Mouse (Mus musculus): ENCODE data around the gene Fam198b. TPM values are rescaled to one million over a fixed set of nuclear protein-coding genes. Genes with fewer than 3 reads are reported as not detected.

Fam198b gene
- total and polyA plus RNA-seq, 3 experiments, result 1.5 to 3.1 TPM; not detected in 1

DNA sequence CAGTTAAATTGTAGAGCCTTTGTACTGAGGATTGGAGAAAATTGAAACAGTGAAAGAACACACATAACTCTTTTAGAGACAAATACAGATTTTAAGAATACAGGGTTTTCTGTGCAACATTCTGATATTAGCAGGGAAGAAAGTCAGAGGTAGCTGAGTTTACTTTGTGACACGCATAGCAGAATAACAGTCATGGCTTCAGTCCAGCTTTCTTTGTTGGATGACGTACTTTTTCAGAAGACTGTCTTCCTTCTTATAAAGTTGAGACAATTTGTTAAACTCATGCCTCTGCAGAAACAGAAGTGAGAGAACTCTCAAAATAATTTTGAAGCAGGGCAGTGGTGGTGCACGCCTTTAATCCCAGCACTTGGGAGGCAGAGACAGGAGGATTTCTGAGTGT, 70.9 kb downstream of the Fam198b start:
- Histone ChIP-seq H3K79me2 (ENCODE audit: control insufficient read depth, insufficient read depth, low read length, poor library complexity) (no peaks in the 10 kb centered on the region), H3K4me1 (ENCODE audit: control insufficient read depth in 1 of 2, insufficient read depth in 2 of 2, low read length in 2 of 2) (no peaks in the 10 kb centered on the region), H3K27ac (ENCODE audit: control insufficient read depth, low read depth, low read length) (no peak overlapping the region), H3K27me3 (ENCODE audit: control insufficient read depth in 1 of 2, insufficient read depth in 2 of 2, low read length in 2 of 2) (no peaks in the 10 kb centered on the region), H3K9ac (ENCODE audit: control insufficient read depth, low read depth, low read length, poor library complexity, severe bottlenecking) (no peak overlapping the region), H3K9me3 (replicated peaks; ENCODE audit: insufficient read depth, low read length) (no peaks in the 10 kb centered on the region), H3K36me3 (ENCODE audit: control insufficient read depth in 1 of 2, insufficient read depth in 2 of 2, low read length in 2 of 2) (no peaks in the 10 kb centered on the region), H3K4me3 (ENCODE audit: control insufficient read depth in 1 of 2, insufficient read depth in 1 of 2, low read depth in 2 of 2, low read length in 2 of 2) (no peak overlapping the region)
- DNase-seq (ENCODE audit: low read depth, low spot score), result no peak
- TF ChIP-seq TAL1 (IDR thresholded peaks at IDR 0.05; ENCODE audit: low read length) (no peak), CHD2 (IDR thresholded peaks at IDR 0.05; ENCODE audit: low read length) (no peak), MAZ (IDR thresholded peaks at IDR 0.05; ENCODE audit: low read depth, low read length) (no peak), E2F4 (IDR thresholded peaks at IDR 0.05; ENCODE audit: borderline replicate concordance, low read depth, low read length) (no peak), RCOR1 (IDR thresholded peaks at IDR 0.05; ENCODE audit: low read depth, low read length) (no peak), POLR2AphosphoS2 (IDR thresholded peaks at IDR 0.05; ENCODE audit: low read length) (no peak), TBP (IDR thresholded peaks at IDR 0.05; ENCODE audit: low read depth, low read length) (no peak), USF1 (IDR thresholded peaks at IDR 0.05; ENCODE audit: low read depth, low read length) (no peak), CHD1 (IDR thresholded peaks at IDR 0.05; ENCODE audit: low read depth, low read length) (no peak), KAT2A (conservative IDR thresholded peaks at IDR 0.05; ENCODE audit: low read depth, low read length) (no peak), ZNF384 (IDR thresholded peaks at IDR 0.05; ENCODE audit: low read depth, low read length) (no peak), TCF12 (IDR thresholded peaks at IDR 0.05; ENCODE audit: low read depth, low read length) (no peak), MAX (IDR thresholded peaks at IDR 0.05; ENCODE audit: low read length) (no peak), ETS1 (IDR thresholded peaks at IDR 0.05; ENCODE audit: low read depth, low read length) (no peak), CTCF (IDR thresholded peaks at IDR 0.05 in 2 of 3, conservative IDR thresholded peaks at IDR 0.05 in 1 of 3; ENCODE audit: control insufficient read depth in 1 of 3, insufficient read depth in 1 of 3, low read depth in 2 of 3, low read length in 3 of 3, poor library complexity in 1 of 3, severe bottlenecking in 1 of 3) (no peak), NRF1 (IDR thresholded peaks at IDR 0.05; ENCODE audit: insufficient read depth, low read depth, low read length, poor library complexity, severe bottlenecking) (no peak), BHLHE40 (IDR thresholded peaks at IDR 0.05; ENCODE audit: borderline replicate concordance, low read depth, low read length) (no peak), ELF1 (IDR thresholded peaks at IDR 0.05; ENCODE audit: low read depth, low read length) (no peak)

DNA sequence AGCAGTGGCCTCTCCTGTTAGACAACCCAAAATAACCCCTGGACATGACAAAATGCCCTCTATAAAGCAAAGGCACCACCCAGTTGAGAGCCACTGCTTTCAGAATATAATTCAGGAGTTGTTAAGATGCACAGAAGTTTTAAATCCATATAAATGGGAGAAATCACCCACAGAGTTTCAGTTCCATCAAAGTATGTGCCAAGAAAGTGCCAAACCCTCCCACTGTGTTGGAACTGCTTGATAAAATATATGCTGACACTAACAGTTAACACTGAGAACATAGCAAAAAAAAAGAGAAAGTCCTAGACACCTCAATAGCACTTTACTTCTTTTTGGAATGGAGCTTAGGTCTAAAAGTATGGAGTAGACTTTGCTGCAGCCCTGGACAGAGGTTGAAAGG, 72.5 kb downstream of the Fam198b start:
- Histone ChIP-seq H3K4me3 (ENCODE audit: control insufficient read depth in 1 of 2, insufficient read depth in 1 of 2, low read depth in 2 of 2, low read length in 2 of 2) (no peak overlapping the region), H3K27ac (ENCODE audit: control insufficient read depth, low read depth, low read length) (no peak overlapping the region), H3K9me3 (replicated peaks; ENCODE audit: insufficient read depth, low read length) (no peaks in the 10 kb centered on the region), H3K36me3 (ENCODE audit: control insufficient read depth in 1 of 2, insufficient read depth in 2 of 2, low read length in 2 of 2) (no peaks in the 10 kb centered on the region), H3K27me3 (ENCODE audit: control insufficient read depth in 1 of 2, insufficient read depth in 2 of 2, low read length in 2 of 2) (no peaks in the 10 kb centered on the region), H3K79me2 (ENCODE audit: control insufficient read depth, insufficient read depth, low read length, poor library complexity) (no peaks in the 10 kb centered on the region), H3K4me1 (ENCODE audit: control insufficient read depth in 1 of 2, insufficient read depth in 2 of 2, low read length in 2 of 2) (no peaks in the 10 kb centered on the region), H3K9ac (ENCODE audit: control insufficient read depth, low read depth, low read length, poor library complexity, severe bottlenecking) (no peak overlapping the region)
- no peak for DNase-seq (ENCODE audit: low read depth, low spot score)
- TF ChIP-seq E2F4 (IDR thresholded peaks at IDR 0.05; ENCODE audit: borderline replicate concordance, low read depth, low read length) (no peak), CHD1 (IDR thresholded peaks at IDR 0.05; ENCODE audit: low read depth, low read length) (no peak), CTCF (IDR thresholded peaks at IDR 0.05 in 2 of 3, conservative IDR thresholded peaks at IDR 0.05 in 1 of 3; ENCODE audit: control insufficient read depth in 1 of 3, insufficient read depth in 1 of 3, low read depth in 2 of 3, low read length in 3 of 3, poor library complexity in 1 of 3, severe bottlenecking in 1 of 3) (no peak), ZNF384 (IDR thresholded peaks at IDR 0.05; ENCODE audit: low read depth, low read length) (no peak), MYB (IDR thresholded peaks at IDR 0.05; ENCODE audit: low read depth, low read length) (no peak), MYC (IDR thresholded peaks at IDR 0.05; ENCODE audit: low read depth, low read length) (no peak), USF2 (IDR thresholded peaks at IDR 0.05; ENCODE audit: borderline replicate concordance in 1 of 2, insufficient read depth in 1 of 2, low read depth in 1 of 2, low read length in 2 of 2) (no peak), GATA1 (IDR thresholded peaks at IDR 0.05; ENCODE audit: low read depth, low read length) (no peak), POLR2AphosphoS5 (IDR thresholded peaks at IDR 0.05; ENCODE audit: borderline replicate concordance, low read depth, low read length) (no peak), USF1 (IDR thresholded peaks at IDR 0.05; ENCODE audit: low read depth, low read length) (no peak), GABPA (IDR thresholded peaks at IDR 0.05; ENCODE audit: low read depth, low read length) (no peak), ZKSCAN1 (IDR thresholded peaks at IDR 0.05; ENCODE audit: low read depth, low read length) (no peak), TBP (IDR thresholded peaks at IDR 0.05; ENCODE audit: low read depth, low read length) (no peak), NRF1 (IDR thresholded peaks at IDR 0.05; ENCODE audit: insufficient read depth, low read depth, low read length, poor library complexity, severe bottlenecking) (no peak)

Data from MEL (cell line).